Mouse (Mus musculus): Measurements from ENCODE around the gene Prcp.

- TF ChIP-seq CTCF (IDR thresholded peaks at IDR 0.05) (no peak), EP300 (IDR thresholded peaks at IDR 0.05) (no peak)
Observed at GRCm38 (mm10) chr7:92936747-92937146, 62.5 kb downstream of the Prcp start.

Measured in lung, postnatal 0 days (tissue).